Mouse (Mus musculus): ENCODE data around the gene Cpne9.

DNA sequence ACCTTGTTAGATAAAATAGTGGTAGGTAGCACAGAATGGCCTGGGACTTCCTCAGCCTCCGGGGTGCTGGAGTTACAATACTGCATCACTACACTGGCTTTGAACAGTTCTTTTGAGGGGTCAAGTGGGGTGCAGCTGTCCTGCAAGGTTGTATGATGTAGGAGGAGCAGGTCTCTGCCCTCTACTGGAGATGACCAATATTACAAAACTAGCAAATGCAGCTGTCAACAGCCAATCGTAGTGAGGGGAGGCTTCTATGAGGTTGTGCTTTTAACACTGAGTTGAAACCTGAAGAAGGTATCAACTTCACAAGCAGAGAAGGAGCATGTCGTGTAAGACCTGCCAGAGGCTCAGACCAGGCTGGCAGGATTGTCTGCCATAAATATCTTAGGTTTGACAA lies 20.2 kb downstream of the Cpne9 start:
- no peak for TF ChIP-seq ZNF384 (IDR thresholded peaks at IDR 0.05; ENCODE audit: low read depth, low read length)
- no peak for TF ChIP-seq ZC3H11A (IDR thresholded peaks at IDR 0.05; ENCODE audit: borderline replicate concordance, low read depth, low read length)
- TF ChIP-seq HCFC1 (IDR thresholded peaks at IDR 0.05; ENCODE audit: borderline replicate concordance, insufficient read depth, low read length) = no peak

Measured in ES-E14 (cell line).